Mouse (Mus musculus) leukemia stem cell, adult 10-12 weeks (primary cell): ENCODE measurements around the gene Vmn1r16. TPM values are rescaled to one million over a fixed set of nuclear protein-coding genes. Genes with fewer than 3 reads are reported as not detected.

Experiments used
- polyA plus RNA-seq: library from polyadenylated mRNA; stranded (reverse); fragments of >175 nt; gene quantifications from 2 replicates; pipeline ENCODE4 v1.2.3, GENCODE M21; 2012; ENCODE audit warnings: low replicate concordance

Gene Vmn1r16
- polyA plus RNA-seq, result not detected in 2 replicates

DNA sequence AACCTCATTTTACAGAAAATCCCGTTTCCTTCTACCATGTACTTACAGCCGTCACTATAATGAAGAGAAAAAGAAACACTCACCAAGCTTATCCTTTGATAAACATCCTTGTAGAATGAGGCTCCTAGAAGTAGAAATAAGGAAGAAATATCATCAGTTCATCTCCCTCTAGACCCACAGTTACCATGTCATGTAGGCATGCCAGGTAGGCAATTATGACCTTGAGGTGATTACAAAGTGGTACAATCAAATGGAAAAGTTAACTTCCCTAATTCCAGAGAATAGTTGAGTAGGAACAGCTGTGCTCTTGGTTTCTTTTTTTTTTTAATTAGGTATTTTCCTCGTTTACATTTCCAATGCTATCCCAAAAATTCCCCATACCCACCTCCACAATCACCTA lies at the start of gene Vmn1r16:
Gene Vmn1r16, minus strand, starts transcription at position 101 of the 400 bp plus-strand sequence.

DNA sequence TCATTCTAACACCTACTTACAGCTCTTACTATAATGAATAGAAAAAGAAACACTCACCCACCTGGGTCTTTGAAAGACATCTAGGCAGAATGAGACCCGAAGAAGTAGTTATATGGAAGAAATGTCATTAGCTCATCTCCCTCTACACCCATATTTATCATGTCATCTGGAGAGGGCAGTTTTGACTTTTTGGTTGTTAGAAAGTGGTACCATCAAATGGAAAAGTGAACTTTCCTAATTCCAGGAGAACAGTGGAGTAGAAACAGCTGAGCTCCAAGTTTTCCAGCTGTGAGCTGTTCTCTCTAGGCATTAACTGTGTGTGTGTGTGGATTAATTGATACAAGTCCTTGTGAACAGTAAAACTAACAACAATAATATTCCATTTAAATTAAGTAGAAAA lies 34.3 kb upstream of the Vmn1r16 start, which contains the start of gene Vmn1r17:
Gene Vmn1r17, minus strand, starts transcription at position 101 of the 400 bp plus-strand sequence.

Other genes starting within 250 kb of the Vmn1r16 start
- not detected in 2 replicates for gene Vmn1r10, start 220.0 kb downstream of the Vmn1r16 start, polyA plus RNA-seq
- not detected in 2 replicates for gene Vmn1r11, start 196.0 kb downstream of the Vmn1r16 start, polyA plus RNA-seq
- gene Vmn1r12, start 172.6 kb downstream of the Vmn1r16 start, polyA plus RNA-seq, result not detected in 2 replicates
- not detected in 2 replicates for gene Vmn1r13, start 126.2 kb downstream of the Vmn1r16 start, polyA plus RNA-seq
- gene Vmn1r14, start 97.8 kb downstream of the Vmn1r16 start, polyA plus RNA-seq, result not detected in 2 replicates
- not detected in 2 replicates for gene Vmn1r15, start 71.5 kb downstream of the Vmn1r16 start, polyA plus RNA-seq
- not detected in 2 replicates for gene Vmn1r17, start 34.2 kb upstream of the Vmn1r16 start, polyA plus RNA-seq
- gene Vmn1r18, start 66.3 kb upstream of the Vmn1r16 start, polyA plus RNA-seq, result not detected in 2 replicates
- gene Vmn1r19, start 74.3 kb upstream of the Vmn1r16 start, polyA plus RNA-seq, result not detected in 2 replicates
- gene Vmn1r20, start 99.4 kb upstream of the Vmn1r16 start, polyA plus RNA-seq, result not detected in 2 replicates
- gene Ppm1k, start 206.0 kb upstream of the Vmn1r16 start, polyA plus RNA-seq, result 0.03 and 0.08 TPM in 2 replicates